8 mouse cellular contexts compared by ENCODE assay signal in genomic region chr1:98095246-98095990, GRCm38 (mm10). TPM values are rescaled to one million over a fixed set of nuclear protein-coding genes. Genes with fewer than 3 reads are reported as not detected.
A peak's percentile ranks its signal among the peaks of the same experiment; 100 is the strongest.
DNase-seq lines count a peak whose midpoint lies in the region; ATAC-seq lines count a peak whose summit lies in the region.

Pam (minus strand) TSS chr1:98095646.

- no peaks in the 10 kb centered on the region for H3K36me3 ChIP-seq in hindbrain, embryonic 12.5 days

- DNase-seq in R1 (ENCODE audit: low read depth, low spot score), result peak; percentile 53
- peak; percentile 74 to 82 for DNase-seq in cerebellum, postnatal 25 days
- DNase-seq in frontal cortex, postnatal 25 days (ENCODE audit: low spot score in 2 of 2), result peak; percentile 48 to 55
- peak; percentile 61 to 75 for DNase-seq in layer of hippocampus, postnatal 25 days (ENCODE audit: extremely low spot score in 1 of 2, low spot score in 1 of 2)
- peak; percentile 91 for DNase-seq in lung, postnatal 10 days
- peak; percentile 91 for DNase-seq in ovary, postnatal 36 days (ENCODE audit: low spot score)
- DNase-seq in thymus, postnatal 25 days, result peak; percentile 80

- peak; percentile 92 for ATAC-seq in hindbrain, embryonic 12.5 days (ENCODE audit: low FRiP score)

- H3K4me2 ChIP-seq in hindbrain, embryonic 12.5 days (replicated peaks), result peak within 1 kb of the TSS; percentile 74

- peak within 1 kb of the TSS; percentile 76 for H3K9ac ChIP-seq in hindbrain, embryonic 12.5 days

- no peaks in the 10 kb centered on the region for H3K27me3 ChIP-seq in hindbrain, embryonic 12.5 days

- H3K4me1 ChIP-seq in hindbrain, embryonic 12.5 days, result peaks cover 6% of the 10 kb centered on the region; the same call in 1 of the 2 replicates

- H3K9me3 ChIP-seq in hindbrain, embryonic 12.5 days (replicated peaks), result no peaks in the 10 kb centered on the region

- H3K4me3 ChIP-seq in hindbrain, embryonic 12.5 days, result peak within 1 kb of the TSS; percentile 66

- WGBS in hindbrain, embryonic 12.5 days, result under 1% methylated on average over 69 of the region's 82 CpGs

- H3K27ac ChIP-seq in hindbrain, embryonic 12.5 days, result peak within 1 kb of the TSS; percentile 63

RNA-seq across cellular contexts. Expression of gene Pam, which starts in this region (rescaled TPM):
- 28.7 and 33.2 TPM in 2 replicates for polyA plus RNA-seq in hindbrain, embryonic 12.5 days (2016; fragmentation: Nextera tagmentation; extraction: Ambion mirVana)
- 100 to 1,000 TPM; 181 to 187 TPM for total RNA-seq in layer of hippocampus, postnatal 25 days (2021)

Comparison
In these comparisons a context has a peak if more than half of its experiments do, and no peak if none do; other contexts are left out.
1. Peak in every context shown above with its lines: DNase-seq, ATAC-seq, H3K4me3 ChIP-seq and H3K27ac ChIP-seq.